Mouse (Mus musculus): ENCODE measurements around the gene Cadm1. TPM values are rescaled to one million over a fixed set of nuclear protein-coding genes. Genes with fewer than 3 reads are reported as not detected.

Cadm1 gene
- polyA plus RNA-seq, 1 experiment from 2014 or later, result 20.9 TPM

- no peak for ATAC-seq
- WGBS, result 78% methylated on average over 5 of the region's 5 CpGs
- Histone ChIP-seq H3K4me1 (replicated peaks; ENCODE audit: control insufficient read depth, insufficient read depth, low read length) (peaks cover 4% of the 10 kb centered on the region; the same call in 1 of the 2 replicates), H3K9me3 (ENCODE audit: control insufficient read depth) (no peaks in the 10 kb centered on the region), H3K4me3 (ENCODE audit: low read depth, low read length) (no peak overlapping the region), H3K36me3 (ENCODE audit: control insufficient read depth, insufficient read depth) (no peaks in the 10 kb centered on the region), H3K27me3 (replicated peaks; ENCODE audit: control insufficient read depth, insufficient read depth, low read length) (no peaks in the 10 kb centered on the region), H3K9ac (ENCODE audit: low read depth, low read length) (no peak overlapping the region), H3K4me2 (replicated peaks; ENCODE audit: low read depth) (no peak overlapping the region), H3K27ac (ENCODE audit: low read depth, low read length) (no peak overlapping the region)
- TF ChIP-seq CTCF (IDR thresholded peaks at IDR 0.05; ENCODE audit: low read depth), result no peak
Measured at GRCm38 (mm10) chr9:47687604-47688003, 157.6 kb downstream of the Cadm1 start.

DNA sequence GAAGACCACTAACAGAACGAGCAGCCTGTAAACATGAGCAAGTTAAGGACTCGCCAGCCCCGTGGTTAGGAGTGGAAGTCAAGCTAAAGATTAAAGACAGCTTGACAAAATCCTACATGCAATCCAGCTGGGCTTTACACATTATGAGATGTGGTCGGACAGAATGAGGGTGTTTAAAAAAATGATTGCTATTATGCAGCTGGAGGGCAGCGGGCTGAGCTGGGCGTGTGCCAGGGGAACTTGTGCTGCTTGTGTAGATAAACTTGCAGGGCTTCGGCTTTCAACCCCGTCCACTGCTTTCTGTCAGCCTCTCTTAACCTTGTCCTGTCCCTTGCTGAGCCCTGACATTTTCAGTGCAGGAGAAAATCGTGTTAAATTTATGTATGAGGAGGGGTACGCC lies 158.3 kb downstream of the Cadm1 start:
- no peak for TF ChIP-seq CTCF (IDR thresholded peaks at IDR 0.05; ENCODE audit: low read depth)
- peaks cover 4% of the 10 kb centered on the region; the same call in 1 of the 2 replicates for H3K4me1 ChIP-seq (replicated peaks; ENCODE audit: control insufficient read depth, insufficient read depth, low read length)
- no peak overlapping the region for H3K4me3 ChIP-seq (ENCODE audit: low read depth, low read length)
- H3K27me3 ChIP-seq (replicated peaks; ENCODE audit: control insufficient read depth, insufficient read depth, low read length), result no peaks in the 10 kb centered on the region
- 36% methylated on average over 10 of the region's 10 CpGs for WGBS
- H3K4me2 ChIP-seq (replicated peaks; ENCODE audit: low read depth), result no peak overlapping the region
- H3K27ac ChIP-seq (ENCODE audit: low read depth, low read length), result no peak overlapping the region
- H3K9ac ChIP-seq (ENCODE audit: low read depth, low read length), result no peak overlapping the region
- no peak for ATAC-seq
- no peaks in the 10 kb centered on the region for H3K9me3 ChIP-seq (ENCODE audit: control insufficient read depth)
- H3K36me3 ChIP-seq (ENCODE audit: control insufficient read depth, insufficient read depth), result no peaks in the 10 kb centered on the region

DNA sequence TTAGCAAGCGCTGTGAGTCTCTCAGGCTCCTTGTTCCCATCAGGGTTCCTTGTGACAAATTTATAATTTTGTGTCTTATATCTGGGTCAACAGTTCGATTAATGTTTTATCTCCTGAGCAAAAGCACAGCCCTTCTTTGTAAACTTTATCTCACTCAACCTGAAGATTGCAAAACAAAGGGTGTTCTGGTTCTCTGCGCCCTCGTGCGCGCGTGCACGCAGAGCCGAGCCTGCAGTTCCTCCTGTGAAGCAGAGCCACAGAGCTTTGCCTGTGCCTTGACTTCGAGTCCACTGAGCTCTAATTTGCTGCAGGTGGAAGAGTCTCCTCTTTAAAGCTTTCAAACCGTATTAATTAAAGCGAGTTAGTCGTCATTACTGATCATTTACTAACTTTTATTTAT lies 162.9 kb downstream of the Cadm1 start:
- H3K36me3 ChIP-seq (ENCODE audit: control insufficient read depth, insufficient read depth), result no peaks in the 10 kb centered on the region
- no peak overlapping the region for H3K27ac ChIP-seq (ENCODE audit: low read depth, low read length)
- H3K4me3 ChIP-seq (ENCODE audit: low read depth, low read length), result no peak overlapping the region
- H3K9me3 ChIP-seq (ENCODE audit: control insufficient read depth), result no peaks in the 10 kb centered on the region
- H3K4me1 ChIP-seq (replicated peaks; ENCODE audit: control insufficient read depth, insufficient read depth, low read length), result peaks cover 4% of the 10 kb centered on the region; the same call in 1 of the 2 replicates
- no peak for TF ChIP-seq CTCF (IDR thresholded peaks at IDR 0.05; ENCODE audit: low read depth)
- no peak for ATAC-seq
- no peak overlapping the region for H3K9ac ChIP-seq (ENCODE audit: low read depth, low read length)
- WGBS, result 45% methylated on average over 13 of the region's 13 CpGs
- no peaks in the 10 kb centered on the region for H3K27me3 ChIP-seq (replicated peaks; ENCODE audit: control insufficient read depth, insufficient read depth, low read length)
- no peak overlapping the region for H3K4me2 ChIP-seq (replicated peaks; ENCODE audit: low read depth)

DNA sequence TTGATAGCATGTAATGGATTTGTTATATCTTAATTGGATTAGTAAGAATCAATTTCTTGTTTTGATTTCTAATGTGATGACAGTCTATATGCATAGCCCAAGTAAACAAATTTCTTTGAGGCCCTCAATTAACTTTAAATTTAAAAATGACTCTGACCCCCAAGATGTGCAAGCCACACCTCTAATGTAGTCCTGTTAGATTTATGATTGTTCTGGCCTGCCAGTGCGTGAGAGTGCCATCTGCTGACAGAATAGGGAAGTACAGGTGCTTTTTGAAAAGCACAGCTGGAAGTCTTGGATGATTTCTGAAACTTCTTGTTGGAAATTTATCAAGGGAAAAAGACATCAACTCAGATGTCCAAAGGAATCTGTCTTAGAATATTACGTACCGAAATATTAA lies 169.1 kb downstream of the Cadm1 start:
- ATAC-seq, result no peak
- peak; percentile 92 for TF ChIP-seq CTCF (IDR thresholded peaks at IDR 0.05; ENCODE audit: low read depth)
- no peaks in the 10 kb centered on the region for H3K27me3 ChIP-seq (replicated peaks; ENCODE audit: control insufficient read depth, insufficient read depth, low read length)
- no peaks in the 10 kb centered on the region for H3K9me3 ChIP-seq (ENCODE audit: control insufficient read depth)
- no peak overlapping the region for H3K27ac ChIP-seq (ENCODE audit: low read depth, low read length)
- no peaks in the 10 kb centered on the region for H3K36me3 ChIP-seq (ENCODE audit: control insufficient read depth, insufficient read depth)
- H3K4me3 ChIP-seq (ENCODE audit: low read depth, low read length), result no peak overlapping the region
- H3K9ac ChIP-seq (ENCODE audit: low read depth, low read length), result no peak overlapping the region
- H3K4me2 ChIP-seq (replicated peaks; ENCODE audit: low read depth), result no peak overlapping the region
- 50% methylated on average over 3 of the region's 3 CpGs for WGBS
- no peaks in the 10 kb centered on the region for H3K4me1 ChIP-seq (replicated peaks; ENCODE audit: control insufficient read depth, insufficient read depth, low read length)

GRCm38 (mm10) chr9:47700021-47700420 lies 170.0 kb downstream of the Cadm1 start:
- TF ChIP-seq CTCF (IDR thresholded peaks at IDR 0.05; ENCODE audit: low read depth), result no peak
- no peak overlapping the region for H3K9ac ChIP-seq (ENCODE audit: low read depth, low read length)
- no peak overlapping the region for H3K4me3 ChIP-seq (ENCODE audit: low read depth, low read length)
- H3K36me3 ChIP-seq (ENCODE audit: control insufficient read depth, insufficient read depth), result no peaks in the 10 kb centered on the region
- no peaks in the 10 kb centered on the region for H3K27me3 ChIP-seq (replicated peaks; ENCODE audit: control insufficient read depth, insufficient read depth, low read length)
- WGBS, result 95% methylated on average over 5 of the region's 5 CpGs
- no peak overlapping the region for H3K4me2 ChIP-seq (replicated peaks; ENCODE audit: low read depth)
- no peak overlapping the region for H3K27ac ChIP-seq (ENCODE audit: low read depth, low read length)
- ATAC-seq, result no peak
- H3K4me1 ChIP-seq (replicated peaks; ENCODE audit: control insufficient read depth, insufficient read depth, low read length), result no peaks in the 10 kb centered on the region
- H3K9me3 ChIP-seq (ENCODE audit: control insufficient read depth), result no peaks in the 10 kb centered on the region

- Histone ChIP-seq H3K4me3 (ENCODE audit: low read depth, low read length) (no peak overlapping the region), H3K36me3 (ENCODE audit: control insufficient read depth, insufficient read depth) (no peaks in the 10 kb centered on the region), H3K27ac (ENCODE audit: low read depth, low read length) (no peak overlapping the region), H3K9ac (ENCODE audit: low read depth, low read length) (no peak overlapping the region), H3K4me2 (replicated peaks; ENCODE audit: low read depth) (no peak overlapping the region), H3K4me1 (replicated peaks; ENCODE audit: control insufficient read depth, insufficient read depth, low read length) (no peaks in the 10 kb centered on the region), H3K9me3 (ENCODE audit: control insufficient read depth) (no peaks in the 10 kb centered on the region), H3K27me3 (replicated peaks; ENCODE audit: control insufficient read depth, insufficient read depth, low read length) (no peaks in the 10 kb centered on the region)
- ATAC-seq, result no peak
- WGBS, result 86% methylated on average over 19 of the region's 19 CpGs
- no peak for TF ChIP-seq CTCF (IDR thresholded peaks at IDR 0.05; ENCODE audit: low read depth)
Measured at GRCm38 (mm10) chr9:47703026-47703876, 173.3 kb downstream of the Cadm1 start.
